Mouse (Mus musculus) midbrain, embryonic 12.5 days (tissue): ENCODE measurements at regions not wholly inside any gene's neighbourhood (a gene's known extent, or its start where the extent isn't known, plus 50 kb on each side); places are given as distances from the start of the nearest gene placed in this dataset.
A peak's percentile ranks its signal among the peaks of the same experiment; 100 is the strongest.

ENCODE experiments used
- ATAC-seq: fragments of 200-750 bp; cut with Nextera tagmentation; 2 replicates; pipeline ENCODE4 v1.8.0; 2017; ENCODE audit warnings: low read depth, moderate TSS enrichment, moderate library complexity; ENCODE audit not compliant: low FRiP score
- H3K27ac ChIP-seq: fragments of 300-500 bp; sonication (generic); replicated peaks from 2 replicates; pipeline ENCODE4 v1.5.1; 2016; ENCODE audit warnings: mild to moderate bottlenecking
- H3K27me3 ChIP-seq: fragments of 300-500 bp; sonication (generic); 2 replicates; pipeline ENCODE4 v1.6.1; 2016; ENCODE audit warnings: mild to moderate bottlenecking
- H3K36me3 ChIP-seq: fragments of 300-500 bp; sonication (generic); 2 replicates; pipeline ENCODE4 v1.6.1; 2016
- H3K4me1 ChIP-seq: fragments of 300-500 bp; sonication (generic); 2 replicates; pipeline ENCODE4 v1.6.1; 2016
- H3K4me2 ChIP-seq: fragments of 300-500 bp; sonication (generic); replicated peaks from 2 replicates; pipeline ENCODE4 v1.6.1; 2016; ENCODE audit warnings: mild to moderate bottlenecking, moderate library complexity
- H3K4me3 ChIP-seq: fragments of 300-500 bp; sonication (generic); 2 replicates; pipeline ENCODE4 v1.5.1; 2016; ENCODE audit warnings: mild to moderate bottlenecking
- H3K9ac ChIP-seq: fragments of 300-500 bp; sonication (generic); replicated peaks from 2 replicates; pipeline ENCODE4 v1.6.1; 2016; ENCODE audit warnings: mild to moderate bottlenecking, moderate library complexity
- H3K9me3 ChIP-seq: fragments of 300-500 bp; sonication (generic); 2 replicates; pipeline ENCODE4 v1.6.1; 2016; ENCODE audit warnings: mild to moderate bottlenecking
- WGBS: fragments of 180-500 bp; shearing (Covaris S2); methylation state at CpG from one replicate; pipeline ENCODE4 v1.1.7; 2016; 5-methylcytosine and 5-hydroxymethylcytosine counted together

- Histone ChIP-seq H3K9me3 (no peaks in the 10 kb centered on the region), H3K4me3 (no peak overlapping the region), H3K4me2 (no peak overlapping the region), H3K27me3 (peaks cover 12% of the 10 kb centered on the region), H3K4me1 (peaks cover 27% of the 10 kb centered on the region), H3K27ac (no peak overlapping the region), H3K36me3 (no peaks in the 10 kb centered on the region), H3K9ac (no peak overlapping the region)
- WGBS, result 1% methylated on average over 7 of the region's 7 CpGs
- ATAC-seq, result no peak
Measured at GRCm38 (mm10) chr2:106081951-106082350, 78.6 kb upstream of the Dnajc24 start.

- WGBS, result 53% methylated on average over 9 of the region's 9 CpGs
- Histone ChIP-seq H3K36me3 (no peaks in the 10 kb centered on the region), H3K27me3 (peaks cover 12% of the 10 kb centered on the region), H3K4me2 (no peak overlapping the region), H3K9me3 (no peaks in the 10 kb centered on the region), H3K9ac (no peak overlapping the region), H3K4me1 (peaks cover 27% of the 10 kb centered on the region), H3K4me3 (no peak overlapping the region), H3K27ac (no peak overlapping the region; the same call in 1 of the 2 replicates)
- ATAC-seq, result no peak
Measured at GRCm38 (mm10) chr2:106080626-106081025, 77.3 kb upstream of the Dnajc24 start.

DNA sequence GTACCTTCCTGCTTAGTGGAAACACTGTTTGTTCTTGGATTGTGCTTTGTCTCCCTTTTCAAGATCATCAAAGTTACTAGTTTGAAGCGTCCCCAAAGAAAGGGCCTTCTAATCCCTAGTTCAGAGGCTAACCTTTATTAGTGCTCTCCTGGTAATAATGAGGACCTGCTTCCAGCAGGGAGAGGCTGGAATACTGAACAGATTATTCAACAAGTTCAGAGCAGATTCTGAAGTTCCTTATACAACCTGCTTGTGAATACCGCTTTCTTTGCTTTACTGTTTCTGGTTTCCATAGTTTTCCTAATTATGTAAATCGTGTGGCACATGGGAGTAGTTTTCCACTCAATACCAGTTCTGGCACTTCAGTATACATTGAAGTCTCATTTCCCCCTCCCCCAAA, 75.2 kb upstream of the Dnajc24 start:
- H3K4me3 ChIP-seq, result no peak overlapping the region
- no peak overlapping the region for H3K27ac ChIP-seq
- H3K4me1 ChIP-seq, result peaks cover 25% of the 10 kb centered on the region
- no peak overlapping the region for H3K4me2 ChIP-seq
- no peaks in the 10 kb centered on the region for H3K36me3 ChIP-seq
- H3K9ac ChIP-seq, result no peak overlapping the region
- H3K27me3 ChIP-seq, result peaks cover 24% of the 10 kb centered on the region
- 20% methylated on average over 3 of the region's 3 CpGs for WGBS
- ATAC-seq, result peak; percentile 68
- H3K9me3 ChIP-seq, result no peaks in the 10 kb centered on the region

DNA sequence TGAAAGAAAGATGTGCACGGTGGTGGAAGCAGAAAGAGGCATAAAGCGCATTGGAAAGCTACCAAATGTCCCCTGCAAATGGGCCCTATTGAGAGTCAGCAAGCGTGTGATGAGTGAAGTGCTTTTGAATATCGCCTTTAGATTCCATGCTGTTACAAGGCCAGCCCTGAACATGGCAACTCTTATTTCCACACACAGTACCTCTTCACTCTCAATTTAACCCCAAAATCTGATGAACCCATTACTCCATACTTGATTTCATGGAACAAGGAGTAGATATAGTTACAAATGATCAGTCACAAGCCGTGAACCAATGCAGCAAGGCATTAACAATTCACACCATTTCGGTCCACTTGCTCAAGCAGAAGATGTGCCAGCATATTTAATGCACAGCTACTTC, 71.1 kb upstream of the Dnajc24 start:
- Histone ChIP-seq H3K9ac (no peak overlapping the region), H3K9me3 (no peaks in the 10 kb centered on the region), H3K4me2 (no peak overlapping the region), H3K4me3 (no peak overlapping the region), H3K4me1 (peaks cover 5% of the 10 kb centered on the region; the same call in 1 of the 2 replicates), H3K36me3 (no peaks in the 10 kb centered on the region), H3K27ac (no peak overlapping the region), H3K27me3 (peaks cover 18% of the 10 kb centered on the region)
- peak; percentile 23; the same call in 1 of the 2 replicates for ATAC-seq
- 54% methylated on average over 6 of the region's 6 CpGs for WGBS

GRCm38 (mm10) chr2:106064316-106064715, 61.0 kb upstream of the Dnajc24 start:
- peaks cover 6% of the 10 kb centered on the region; the same call in 1 of the 2 replicates for H3K27me3 ChIP-seq
- ATAC-seq, result no peak
- H3K4me2 ChIP-seq, result no peak overlapping the region
- no peak overlapping the region for H3K27ac ChIP-seq
- H3K9ac ChIP-seq, result no peak overlapping the region
- WGBS, result 95% methylated on average over 2 of the region's 2 CpGs
- no peak overlapping the region for H3K4me3 ChIP-seq
- H3K4me1 ChIP-seq, result peaks cover 4% of the 10 kb centered on the region; the same call in 1 of the 2 replicates
- no peaks in the 10 kb centered on the region for H3K9me3 ChIP-seq
- no peaks in the 10 kb centered on the region for H3K36me3 ChIP-seq
